Mouse (Mus musculus) megakaryocyte progenitor cell, adult 5-6 weeks (primary cell): ENCODE results near the gene Gm20388. TPM values are rescaled to one million over a fixed set of nuclear protein-coding genes. Genes with fewer than 3 reads are reported as not detected.

Source experiments
- ATAC-seq: replicated peaks from 2 replicates; pipeline ENCODE4 v1.8.0; 2016; ENCODE audit warnings: mild to moderate bottlenecking, moderate TSS enrichment, inconsistent platforms; ENCODE audit not compliant: poor library complexity
- total RNA-seq, 2 experiments: library from RNA; stranded (forward) in 1 of 2; stranded (reverse) in 1 of 2; fragments of 157-497, 149-512 nt in 1 of 2; fragments of 200-1000 nt in 1 of 2; gene quantifications; 2 replicates each; pipeline versions ENCODE4 v1.2.3 to v1.2.4; 2015 to 2017

Gm20388 gene
- 18.6 and 18.7 TPM in 2 replicates for total RNA-seq (2015)
- total RNA-seq (2017) = 14.7 TPM in 1 of 2 replicates, not detected in the other

- peak; percentile 79 for ATAC-seq
Observed at GRCm38 (mm10) chr8:119910547-119911257, at the start of gene Gm20388. Gene Gm20388, plus strand, starts transcription at chr8:119910841.

GRCm38 (mm10) chr8:119861706-119862389 is 48.8 kb upstream of the Gm20388 start, which contains the start of gene Klhl36:
Gene Klhl36, plus strand, starts transcription at chr8:119862266.
- peak; percentile 96 for ATAC-seq

GRCm38 (mm10) chr8:119862390-119862734 is 48.3 kb upstream of the Gm20388 start:
- ATAC-seq = no peak

- no peak for ATAC-seq
Observed at GRCm38 (mm10) chr8:119862749-119863148, 47.9 kb upstream of the Gm20388 start.

GRCm38 (mm10) chr8:119869616-119870015 is 41.0 kb upstream of the Gm20388 start:
- ATAC-seq = no peak

- peak; percentile 99 for ATAC-seq
Observed at GRCm38 (mm10) chr8:119873181-119873580, 37.5 kb upstream of the Gm20388 start.

GRCm38 (mm10) chr8:119881301-119881700 is 29.3 kb upstream of the Gm20388 start:
- ATAC-seq = no peak

GRCm38 (mm10) chr8:119881917-119882316 is 28.7 kb upstream of the Gm20388 start:
- no peak for ATAC-seq

- no peak for ATAC-seq
Observed at GRCm38 (mm10) chr8:119883281-119883680, 27.4 kb upstream of the Gm20388 start.

GRCm38 (mm10) chr8:119885612-119886011 is 25.0 kb upstream of the Gm20388 start:
- ATAC-seq = no peak

- peak; percentile 86 for ATAC-seq
Observed at GRCm38 (mm10) chr8:119887130-119887529, 23.5 kb upstream of the Gm20388 start.

GRCm38 (mm10) chr8:119888012-119888411 is 22.6 kb upstream of the Gm20388 start:
- ATAC-seq = no peak

GRCm38 (mm10) chr8:119897069-119897468 is 13.6 kb upstream of the Gm20388 start:
- ATAC-seq = no peak

GRCm38 (mm10) chr8:119897933-119898332 is 12.7 kb upstream of the Gm20388 start:
- peak; percentile 55 for ATAC-seq

GRCm38 (mm10) chr8:119901349-119901748 is 9.3 kb upstream of the Gm20388 start:
- ATAC-seq = no peak

GRCm38 (mm10) chr8:119901952-119902351 is 8.7 kb upstream of the Gm20388 start:
- ATAC-seq = no peak

- ATAC-seq = no peak
Observed at GRCm38 (mm10) chr8:119904323-119904911, 6.2 kb upstream of the Gm20388 start.

- peak; percentile 21; the same call in 1 of the 2 replicates for ATAC-seq
Observed at GRCm38 (mm10) chr8:119909944-119910546, 596 bp upstream of the Gm20388 start, which contains the start of gene Usp10. Gene Usp10, plus strand, starts transcription at chr8:119910360.

GRCm38 (mm10) chr8:119911258-119911962 is 769 bp downstream of the Gm20388 start:
- ATAC-seq = no peak

- no peak for ATAC-seq
Observed at GRCm38 (mm10) chr8:119912643-119913042, 2.0 kb downstream of the Gm20388 start.

GRCm38 (mm10) chr8:119913181-119913580 is 2.5 kb downstream of the Gm20388 start:
- no peak for ATAC-seq
